Mouse (Mus musculus) limb, embryonic 15.5 days (tissue): ENCODE data around the gene Casc3. TPM values are rescaled to one million over a fixed set of nuclear protein-coding genes. Genes with fewer than 3 reads are reported as not detected.

Experiments
- ATAC-seq: fragments of 200-750 bp; cut with Nextera tagmentation; 2 replicates; pipeline ENCODE4 v1.8.0; 2017; ENCODE audit warnings: low read depth, moderate TSS enrichment; ENCODE audit not compliant: insufficient number of reproducible peaks, low FRiP score, low TSS enrichment
- H3K27ac ChIP-seq: fragments of 300-500 bp; sonication (generic); 2 replicates; pipeline ENCODE4 v1.5.1; 2015; ENCODE audit warnings: moderate library complexity, mild to moderate bottlenecking, inconsistent platforms
- H3K27me3 ChIP-seq: fragments of 300-500 bp; sonication (generic); 2 replicates; pipeline ENCODE4 v1.6.1; 2015; ENCODE audit warnings: inconsistent platforms
- H3K36me3 ChIP-seq: fragments of 300-500 bp; sonication (generic); 2 replicates; pipeline ENCODE4 v1.6.1; 2015; ENCODE audit warnings: inconsistent platforms
- H3K4me1 ChIP-seq: fragments of 300-500 bp; sonication (generic); 2 replicates; pipeline ENCODE4 v1.6.1; 2015; ENCODE audit warnings: inconsistent platforms
- H3K4me2 ChIP-seq: fragments of 300-500 bp; sonication (generic); 2 replicates; pipeline ENCODE4 v1.6.1; 2015; ENCODE audit warnings: mild to moderate bottlenecking, inconsistent platforms
- H3K4me3 ChIP-seq: fragments of 300-500 bp; sonication (generic); 2 replicates; pipeline ENCODE4 v1.5.1; 2015; ENCODE audit warnings: mild to moderate bottlenecking, inconsistent platforms
- H3K9ac ChIP-seq: fragments of 300-500 bp; sonication (generic); 2 replicates; pipeline ENCODE4 v1.6.1; 2015; ENCODE audit warnings: inconsistent platforms
- H3K9me3 ChIP-seq: fragments of 300-500 bp; sonication (generic); 2 replicates; pipeline ENCODE4 v1.6.1; 2016; ENCODE audit warnings: inconsistent platforms
- WGBS: fragments of 180-500 bp; shearing (Covaris S2); methylation state at CpG from one replicate; pipeline ENCODE4 v1.1.7; 2015; 5-methylcytosine and 5-hydroxymethylcytosine counted together
- polyA plus RNA-seq: library from polyadenylated mRNA; unstranded; fragments of >200 nt; fragmentation: Nextera tagmentation; extraction: Ambion mirVana; gene quantifications from 2 replicates; pipeline ENCODE4 v1.2.1, GENCODE M21; 2015

The Casc3 gene
- polyA plus RNA-seq, 1 experiment from 2014 or later, result 32.5 TPM

GRCm38 (mm10) chr11:98839402-98839801, 34.7 kb downstream of the Casc3 start:
- H3K4me2 ChIP-seq, result 0 out of 2 replicates have a peak overlapping the region, but pooled peaks have one; percentile 5
- peaks cover 37% of the 10 kb centered on the region for H3K4me1 ChIP-seq
- H3K4me3 ChIP-seq, result no peak overlapping the region
- ATAC-seq, result peak; percentile 37; the same call in 1 of the 2 replicates
- no peaks in the 10 kb centered on the region for H3K27me3 ChIP-seq
- WGBS, result 43% methylated on average over 6 of the region's 6 CpGs
- peaks cover under 1% of the 10 kb centered on the region; the same call in 1 of the 2 replicates for H3K36me3 ChIP-seq
- H3K27ac ChIP-seq, result no peak overlapping the region; the same call in 1 of the 2 replicates
- no peak overlapping the region for H3K9ac ChIP-seq
- H3K9me3 ChIP-seq, result no peaks in the 10 kb centered on the region

- no peak overlapping the region for H3K9ac ChIP-seq
- 38% methylated on average over 10 of the region's 10 CpGs for WGBS
- H3K4me2 ChIP-seq, result no peak overlapping the region
- H3K4me1 ChIP-seq, result peaks cover 37% of the 10 kb centered on the region
- no peaks in the 10 kb centered on the region for H3K9me3 ChIP-seq
- H3K36me3 ChIP-seq, result no peaks in the 10 kb centered on the region
- H3K27ac ChIP-seq, result no peak overlapping the region; the same call in 1 of the 2 replicates
- H3K4me3 ChIP-seq, result no peak overlapping the region
- no peak for ATAC-seq
- H3K27me3 ChIP-seq, result no peaks in the 10 kb centered on the region
These were observed 35.2 kb downstream of the Casc3 start for GRCm38 (mm10) chr11:98839897-98840296.

GRCm38 (mm10) chr11:98846016-98846415, 41.3 kb downstream of the Casc3 start:
- no peaks in the 10 kb centered on the region for H3K9me3 ChIP-seq
- H3K4me2 ChIP-seq, result no peak overlapping the region
- no peak overlapping the region for H3K9ac ChIP-seq
- H3K4me1 ChIP-seq, result peaks cover 19% of the 10 kb centered on the region
- 57% methylated on average over 13 of the region's 13 CpGs for WGBS
- no peak for ATAC-seq
- no peak overlapping the region for H3K4me3 ChIP-seq
- H3K36me3 ChIP-seq, result peaks cover 10% of the 10 kb centered on the region; the same call in 1 of the 2 replicates
- H3K27me3 ChIP-seq, result no peaks in the 10 kb centered on the region
- H3K27ac ChIP-seq, result no peak overlapping the region

GRCm38 (mm10) chr11:98846865-98847604, 42.3 kb downstream of the Casc3 start:
- no peak for ATAC-seq
- no peaks in the 10 kb centered on the region for H3K27me3 ChIP-seq
- no peak overlapping the region for H3K4me3 ChIP-seq
- H3K4me2 ChIP-seq, result no peak overlapping the region
- WGBS, result 52% methylated on average over 19 of the region's 19 CpGs
- H3K36me3 ChIP-seq, result peaks cover 13% of the 10 kb centered on the region; the same call in 1 of the 2 replicates
- H3K9me3 ChIP-seq, result no peaks in the 10 kb centered on the region
- no peak overlapping the region for H3K27ac ChIP-seq
- H3K4me1 ChIP-seq, result peaks cover 22% of the 10 kb centered on the region
- H3K9ac ChIP-seq, result no peak overlapping the region

GRCm38 (mm10) chr11:98849196-98849894, 44.6 kb downstream of the Casc3 start:
- Histone ChIP-seq H3K27me3 (no peaks in the 10 kb centered on the region), H3K4me3 (no peak overlapping the region), H3K4me2 (no peak overlapping the region), H3K4me1 (peaks cover 40% of the 10 kb centered on the region), H3K27ac (peak overlapping the region; percentile 17; the same call in 1 of the 2 replicates), H3K9ac (no peak overlapping the region), H3K36me3 (peaks cover 13% of the 10 kb centered on the region; the same call in 1 of the 2 replicates), H3K9me3 (no peaks in the 10 kb centered on the region)
- WGBS, result 20% methylated on average over 19 of the region's 19 CpGs
- peak; percentile 9; the same call in 1 of the 2 replicates for ATAC-seq

GRCm38 (mm10) chr11:98850100-98851093, 45.7 kb downstream of the Casc3 start:
- WGBS, result 67% methylated on average over 26 of the region's 26 CpGs
- no peak for ATAC-seq
- no peak overlapping the region for H3K4me2 ChIP-seq

GRCm38 (mm10) chr11:98854116-98854515, 49.4 kb downstream of the Casc3 start:
- Histone ChIP-seq H3K36me3 (peaks cover 4% of the 10 kb centered on the region; the same call in 1 of the 2 replicates), H3K9me3 (no peaks in the 10 kb centered on the region), H3K9ac (no peak overlapping the region), H3K4me1 (peaks cover 37% of the 10 kb centered on the region), H3K27ac (no peak overlapping the region), H3K27me3 (no peaks in the 10 kb centered on the region), H3K4me3 (no peak overlapping the region), H3K4me2 (no peak overlapping the region)
- no peak for ATAC-seq
- WGBS, result 67% methylated on average over 8 of the region's 8 CpGs

More at GRCm38 (mm10) chr11:98850100-98851093, 45.7 kb downstream of the Casc3 start:
- H3K9me3 ChIP-seq, result no peaks in the 10 kb centered on the region
- peaks cover 13% of the 10 kb centered on the region; the same call in 1 of the 2 replicates for H3K36me3 ChIP-seq
- H3K27me3 ChIP-seq, result no peaks in the 10 kb centered on the region
- H3K4me1 ChIP-seq, result peaks cover 40% of the 10 kb centered on the region
- H3K27ac ChIP-seq, result no peak overlapping the region
- H3K9ac ChIP-seq, result no peak overlapping the region
- H3K4me3 ChIP-seq, result no peak overlapping the region

GRCm38 (mm10) chr11:98854659-98855058, 50.0 kb downstream of the Casc3 start:
- Histone ChIP-seq H3K4me2 (no peak overlapping the region), H3K4me3 (no peak overlapping the region), H3K9me3 (no peaks in the 10 kb centered on the region), H3K36me3 (peaks cover 4% of the 10 kb centered on the region; the same call in 1 of the 2 replicates), H3K9ac (no peak overlapping the region), H3K4me1 (peaks cover 32% of the 10 kb centered on the region), H3K27me3 (no peaks in the 10 kb centered on the region), H3K27ac (no peak overlapping the region; the same call in 1 of the 2 replicates)
- WGBS, result 70% methylated on average over 2 of the region's 2 CpGs
- no peak for ATAC-seq

GRCm38 (mm10) chr11:98858759-98859731, 54.3 kb downstream of the Casc3 start:
- H3K9ac ChIP-seq, result no peak overlapping the region
- no peak overlapping the region for H3K27ac ChIP-seq
- WGBS, result 37% methylated on average over 14 of the region's 14 CpGs
- H3K4me3 ChIP-seq, result no peak overlapping the region
- H3K27me3 ChIP-seq, result no peaks in the 10 kb centered on the region
- H3K4me1 ChIP-seq, result peaks cover 7% of the 10 kb centered on the region
- H3K36me3 ChIP-seq, result no peaks in the 10 kb centered on the region
- ATAC-seq, result 0 out of 2 replicates have a peak, but pooled peaks have one; percentile 16
- no peaks in the 10 kb centered on the region for H3K9me3 ChIP-seq
- no peak overlapping the region for H3K4me2 ChIP-seq

- Histone ChIP-seq H3K27me3 (no peaks in the 10 kb centered on the region), H3K4me3 (peak within 1 kb of the TSS; percentile 65), H3K9ac (peak within 1 kb of the TSS; percentile 65), H3K36me3 (peaks cover 12% of the 10 kb centered on the region), H3K4me2 (peak within 1 kb of the TSS; percentile 57), H3K4me1 (peaks cover 12% of the 10 kb centered on the region), H3K27ac (peak within 1 kb of the TSS; percentile 93), H3K9me3 (no peaks in the 10 kb centered on the region)
- 6% methylated on average over 38 of the region's 41 CpGs for WGBS
- peak; percentile 87 for ATAC-seq
These were observed 58.5 kb downstream of the Casc3 start, which contains the start of gene Wipf2 for GRCm38 (mm10) chr11:98863028-98863750. TSS of gene Wipf2 (plus strand) at chr11:98863638.
